In genomic region chr10:128772895-128773294, GRCm38 (mm10) we compare ENCODE assay signal across 10 mouse cellular contexts. TPM values are rescaled to one million over a fixed set of nuclear protein-coding genes. Genes with fewer than 3 reads are reported as not detected.
DNase-seq lines count a peak whose midpoint lies in the region; ATAC-seq and TF ChIP-seq lines count a peak whose summit lies in the region.
"Had no signal": no experiment of that assay in that cellular context is flagged by ENCODE, and none has a peak within 500 bp of the region (broad histone marks: within the 10 kb centered on the region; RNA-seq: fewer than 3 reads in every experiment).

No protein-coding gene starts in this region.

- ATAC-seq in kidney, embryonic 14.5 days (ENCODE audit: low FRiP score, low TSS enrichment): 0 out of 2 replicates have a peak, but pooled peaks have one; percentile 16
- no peak for ATAC-seq in liver, embryonic 14.5 days (ENCODE audit: insufficient read depth)

- no peak overlapping the region for H3K27ac ChIP-seq in kidney, embryonic 14.5 days (ENCODE audit: low read depth, low read length)
- H3K27ac ChIP-seq in liver, embryonic 14.5 days: no peak overlapping the region

- H3K4me2 ChIP-seq in kidney, embryonic 14.5 days (replicated peaks; ENCODE audit: low read depth, low read length): no peak overlapping the region
- H3K4me2 ChIP-seq in liver, embryonic 14.5 days (ENCODE audit: low read depth): no peak overlapping the region

- no peak for TF ChIP-seq EP300 in liver, embryonic 14.5 days (IDR thresholded peaks at IDR 0.05; ENCODE audit: low read depth)

- DNase-seq in kidney, adult 18-20 months: no peak
- DNase-seq in B cell, adult 2 months: peak; percentile 18 to 29
- DNase-seq in NIH3T3 (ENCODE audit: low read depth): peak; percentile 43
- no peak for DNase-seq in liver, embryonic 14.5 days (ENCODE audit: low read depth in 3 of 3, low spot score in 3 of 3)
- no peak for DNase-seq in cerebellum, postnatal 25 days
- no peak for DNase-seq in right cerebral cortex, postnatal 10 days (ENCODE audit: low spot score in 2 of 2)
- DNase-seq: cerebellum, postnatal 36 days; gastrocnemius, postnatal 36 days; right cerebral cortex, adult 18-20 months had no signal

- H3K36me3 ChIP-seq in kidney, embryonic 14.5 days (ENCODE audit: control insufficient read depth, insufficient read depth, low read length): no peaks in the 10 kb centered on the region
- no peaks in the 10 kb centered on the region for H3K36me3 ChIP-seq in liver, embryonic 14.5 days (replicated peaks; ENCODE audit: control insufficient read depth, insufficient read depth, low read depth)

- H3K9ac ChIP-seq in kidney, embryonic 14.5 days (ENCODE audit: low read depth, low read length): no peak overlapping the region
- no peak overlapping the region for H3K9ac ChIP-seq in liver, embryonic 14.5 days (replicated peaks)

- 83% methylated on average over 2 of the region's 2 CpGs for WGBS in kidney, embryonic 14.5 days
- 44% methylated on average over 2 of the region's 2 CpGs for WGBS in liver, embryonic 14.5 days (ENCODE audit: insufficient replicate concordance)

- no peaks in the 10 kb centered on the region for H3K4me1 ChIP-seq in kidney, embryonic 14.5 days (ENCODE audit: control insufficient read depth, insufficient read depth, low read length)
- H3K4me1 ChIP-seq in liver, embryonic 14.5 days (replicated peaks; ENCODE audit: control insufficient read depth in 2 of 2, insufficient read depth in 2 of 2, low read length in 1 of 2): peaks cover 3% of the 10 kb centered on the region in 2 experiments; a peak in 2 of 4 replicates

- peak; percentile 42; the same call in 1 of the 2 replicates for TF ChIP-seq CTCF in liver, embryonic 14.5 days (IDR thresholded peaks at IDR 0.05; ENCODE audit: low read depth)

- no peaks in the 10 kb centered on the region for H3K9me3 ChIP-seq in kidney, embryonic 14.5 days (ENCODE audit: control insufficient read depth, low read length)
- H3K9me3 ChIP-seq in liver, embryonic 14.5 days (ENCODE audit: control insufficient read depth, low read length): no peaks in the 10 kb centered on the region

- no peaks in the 10 kb centered on the region for H3K27me3 ChIP-seq in kidney, embryonic 14.5 days (ENCODE audit: control insufficient read depth, insufficient read depth, low read length)
- H3K27me3 ChIP-seq in liver, embryonic 14.5 days (ENCODE audit: control insufficient read depth, insufficient read depth, low read length): no peaks in the 10 kb centered on the region

- H3K4me3 ChIP-seq in kidney, embryonic 14.5 days (ENCODE audit: low read length): no peak overlapping the region
- H3K4me3 ChIP-seq in liver, embryonic 14.5 days (ENCODE audit: insufficient read depth in 1 of 2, low read depth in 2 of 2, low read length in 2 of 2): no peak overlapping the region

RNA-seq across cellular contexts. Expression of gene Mmp19, which starts 17.8 kb away (rescaled TPM):
- 0.24 and 0.60 TPM in 2 replicates for polyA plus RNA-seq in kidney, embryonic 14.5 days (2014; fragmentation: Nextera tagmentation; extraction: Ambion mirVana)
- 8.0 and 9.5 TPM in 2 replicates for polyA plus RNA-seq in liver, embryonic 14.5 days (2012; rRNA removed)
- 8.3 and 8.9 TPM in 2 replicates for polyA plus RNA-seq in liver, embryonic 14.5 days (2014; fragmentation: Nextera tagmentation; extraction: Ambion mirVana)

RNA-seq across cellular contexts. Expression of gene Pym1, which starts 25.2 kb away (rescaled TPM):
- 41.3 and 55.4 TPM in 2 replicates for polyA plus RNA-seq in kidney, embryonic 14.5 days (2014; fragmentation: Nextera tagmentation; extraction: Ambion mirVana)
- polyA plus RNA-seq in liver, embryonic 14.5 days (2012; rRNA removed): 14.2 and 19.5 TPM in 2 replicates
- 12.4 and 15.3 TPM in 2 replicates for polyA plus RNA-seq in liver, embryonic 14.5 days (2014; fragmentation: Nextera tagmentation; extraction: Ambion mirVana)

RNA-seq across cellular contexts. Expression of gene Dgka, which starts 28.2 kb away (rescaled TPM):
- 4.1 and 4.7 TPM in 2 replicates for polyA plus RNA-seq in kidney, embryonic 14.5 days (2014; fragmentation: Nextera tagmentation; extraction: Ambion mirVana)
- 1.4 and 1.6 TPM in 2 replicates for polyA plus RNA-seq in liver, embryonic 14.5 days (2012; rRNA removed)
- polyA plus RNA-seq in liver, embryonic 14.5 days (2014; fragmentation: Nextera tagmentation; extraction: Ambion mirVana): 2.0 and 2.1 TPM in 2 replicates

RNA-seq across cellular contexts. Expression of gene Dnajc14, which starts 31.0 kb away (rescaled TPM):
- 25.8 and 36.9 TPM in 2 replicates for polyA plus RNA-seq in kidney, embryonic 14.5 days (2014; fragmentation: Nextera tagmentation; extraction: Ambion mirVana)
- polyA plus RNA-seq in liver, embryonic 14.5 days (2012; rRNA removed): 4.2 and 6.0 TPM in 2 replicates
- polyA plus RNA-seq in liver, embryonic 14.5 days (2014; fragmentation: Nextera tagmentation; extraction: Ambion mirVana): 10.7 and 12.3 TPM in 2 replicates

RNA-seq across cellular contexts. Expression of gene Tmem198b, which starts 31.3 kb away (rescaled TPM):
- 14.6 and 15.9 TPM in 2 replicates for polyA plus RNA-seq in kidney, embryonic 14.5 days (2014; fragmentation: Nextera tagmentation; extraction: Ambion mirVana)
- 2.1 and 2.9 TPM in 2 replicates for polyA plus RNA-seq in liver, embryonic 14.5 days (2012; rRNA removed)
- polyA plus RNA-seq in liver, embryonic 14.5 days (2014; fragmentation: Nextera tagmentation; extraction: Ambion mirVana): 0.99 and 1.5 TPM in 2 replicates

Comparison
In these comparisons a context has a peak if more than half of its experiments do, and no peak if none do; other contexts are left out.
1. DNase-seq: peak in B cell, adult 2 months (2 of 2) and NIH3T3 (single experiment); none in kidney, adult 18-20 months (single experiment), liver, embryonic 14.5 days (0 of 3), cerebellum, postnatal 25 days (0 of 2) and right cerebral cortex, postnatal 10 days (0 of 2).